ENCODE assay signal across 7 mouse cellular contexts in the genomic region with DNA sequence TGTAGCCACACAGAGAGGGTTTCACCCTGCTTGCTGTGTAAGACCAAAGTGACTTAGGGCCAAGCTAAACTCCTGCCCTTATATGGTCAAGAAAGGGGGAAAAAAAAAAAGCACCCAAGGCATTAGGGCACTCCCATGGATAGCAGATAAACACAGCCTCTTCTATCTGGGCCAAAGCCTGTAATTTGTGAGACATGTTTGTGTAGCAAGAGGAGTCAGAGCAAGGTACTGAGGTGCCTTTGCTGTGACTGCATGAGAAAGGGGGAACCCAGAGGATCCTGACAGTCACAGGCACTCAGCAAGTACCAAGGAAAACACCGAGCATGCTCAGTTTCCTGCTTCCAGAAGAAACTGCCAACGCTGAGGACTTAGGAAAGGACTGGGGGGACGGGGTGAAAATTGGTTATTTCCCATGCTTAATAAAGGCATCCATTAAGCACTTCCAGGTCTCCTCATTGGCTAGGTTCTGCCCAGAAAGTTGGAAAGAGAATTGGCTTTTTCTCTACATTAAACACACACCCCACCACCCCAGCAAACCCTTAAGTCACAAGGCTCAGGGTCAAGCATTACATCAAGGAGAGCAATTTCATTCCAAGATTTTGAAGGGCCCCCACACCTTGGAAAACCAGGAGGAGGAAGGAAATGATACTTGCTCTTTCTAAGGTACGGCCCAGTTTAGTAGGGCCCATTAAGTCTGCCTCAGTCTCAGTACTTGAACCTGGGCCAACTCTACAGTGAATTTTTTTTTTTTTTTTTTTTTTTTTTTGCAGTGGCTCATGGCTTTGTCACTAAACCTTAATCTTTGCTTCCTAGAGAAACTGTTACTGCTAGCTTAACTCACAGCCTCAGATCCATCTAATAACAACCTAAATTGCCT. TPM values are rescaled to one million over a fixed set of nuclear protein-coding genes. Genes with fewer than 3 reads are reported as not detected.
DNase-seq lines count a peak whose midpoint lies in the region; ATAC-seq and TF ChIP-seq lines count a peak whose summit lies in the region.

No protein-coding gene starts in this region.

- no peaks in the 10 kb centered on the region for H3K27me3 ChIP-seq in heart, embryonic 15.5 days
- peaks cover 20% of the 10 kb centered on the region for H3K27me3 ChIP-seq in liver, embryonic 15.5 days
- no peaks in the 10 kb centered on the region for H3K27me3 ChIP-seq in stomach, postnatal 0 days (ENCODE audit: control insufficient read depth, insufficient read depth, low read length)

- H3K9ac ChIP-seq in ES-E14 (ENCODE audit: insufficient read depth, low read depth, low read length, poor library complexity, severe bottlenecking), result no peak overlapping the region; the same call in 1 of the 2 replicates
- H3K9ac ChIP-seq in heart, embryonic 15.5 days, result peak overlapping the region; percentile 50
- peak overlapping the region; percentile 91 for H3K9ac ChIP-seq in liver, embryonic 15.5 days
- H3K9ac ChIP-seq in stomach, postnatal 0 days (ENCODE audit: low read length), result peak overlapping the region; percentile 56

- peak overlapping the region; percentile 75 for H3K4me2 ChIP-seq in heart, embryonic 15.5 days
- H3K4me2 ChIP-seq in liver, embryonic 15.5 days, result peak overlapping the region; percentile 70
- peak overlapping the region; percentile 69 for H3K4me2 ChIP-seq in stomach, postnatal 0 days (replicated peaks; ENCODE audit: low read depth)

- no peak for TF ChIP-seq CTCF in stomach, postnatal 0 days (IDR thresholded peaks at IDR 0.05; ENCODE audit: low read depth)

- no peak for ATAC-seq in heart, embryonic 15.5 days (replicated peaks; ENCODE audit: insufficient number of reproducible peaks, insufficient read depth, low FRiP score, low read depth)
- ATAC-seq in liver, embryonic 15.5 days (ENCODE audit: insufficient read depth), result peak; percentile 13
- ATAC-seq in stomach, postnatal 0 days (ENCODE audit: low FRiP score, low TSS enrichment), result 0 out of 2 replicates have a peak, but pooled peaks have one; percentile 2
- no peak for ATAC-seq in cerebellum, adult (ENCODE audit: insufficient number of reproducible peaks, low FRiP score, low TSS enrichment)

- 27% methylated on average over 4 of the region's 4 CpGs for WGBS in heart, embryonic 15.5 days
- WGBS in liver, embryonic 15.5 days (ENCODE audit: insufficient replicate concordance), result 33% methylated on average over 4 of the region's 4 CpGs
- 15% methylated on average over 4 of the region's 4 CpGs for WGBS in stomach, postnatal 0 days

- peaks cover 13 to 14% of the 10 kb centered on the region in 2 experiments for H3K4me1 ChIP-seq in ES-E14 (ENCODE audit: control insufficient read depth in 2 of 2, insufficient read depth in 2 of 2, low read length in 2 of 2, poor library complexity in 1 of 2)
- H3K4me1 ChIP-seq in heart, embryonic 15.5 days (replicated peaks), result peaks cover 65% of the 10 kb centered on the region
- peaks cover 68% of the 10 kb centered on the region for H3K4me1 ChIP-seq in liver, embryonic 15.5 days (replicated peaks)
- peaks cover 9% of the 10 kb centered on the region; the same call in 1 of the 2 replicates for H3K4me1 ChIP-seq in stomach, postnatal 0 days (replicated peaks; ENCODE audit: control insufficient read depth, insufficient read depth)

- in situ Hi-C loops in ES-E14 (cut with MboI; ENCODE audit: low sequenced_read_pairs in 2 of 2, unreplicated experiment in 2 of 2), result no loop called here

- H3K27ac ChIP-seq in ES-E14 (ENCODE audit: insufficient read depth, low read depth, low read length, poor library complexity, severe bottlenecking), result no peak overlapping the region
- H3K27ac ChIP-seq in heart, embryonic 15.5 days, result peak overlapping the region; percentile 99
- peak overlapping the region; percentile 98 for H3K27ac ChIP-seq in liver, embryonic 15.5 days (replicated peaks)
- H3K27ac ChIP-seq in stomach, postnatal 0 days (replicated peaks), result peak overlapping the region; percentile 85

- H3K9me3 ChIP-seq in ES-E14 (ENCODE audit: control insufficient read depth, insufficient read depth, low read depth, low read length), result no peaks in the 10 kb centered on the region
- H3K9me3 ChIP-seq in heart, embryonic 15.5 days (replicated peaks), result no peaks in the 10 kb centered on the region
- H3K9me3 ChIP-seq in liver, embryonic 15.5 days (replicated peaks), result no peaks in the 10 kb centered on the region
- no peaks in the 10 kb centered on the region for H3K9me3 ChIP-seq in stomach, postnatal 0 days (ENCODE audit: control insufficient read depth, low read length)

- no peak for TF ChIP-seq EP300 in stomach, postnatal 0 days (optimal IDR thresholded peaks at IDR 0.05)

- peak; percentile 20 for DNase-seq in A20 (ENCODE audit: low read depth, low spot score)
- DNase-seq in ES-E14 (ENCODE audit: low read depth, low spot score), result no peak
- peak; percentile 38 for DNase-seq in stomach, postnatal 0 days (ENCODE audit: low spot score)
- no peak for DNase-seq in cerebellum, postnatal 4 days (ENCODE audit: low spot score in 2 of 2)

- H3K36me3 ChIP-seq in ES-E14 (ENCODE audit: control insufficient read depth, insufficient read depth, low read length, poor library complexity, severe bottlenecking), result peaks cover 3% of the 10 kb centered on the region
- peaks cover 30% of the 10 kb centered on the region for H3K36me3 ChIP-seq in heart, embryonic 15.5 days
- peaks cover 11% of the 10 kb centered on the region for H3K36me3 ChIP-seq in liver, embryonic 15.5 days (replicated peaks)
- peaks cover 6% of the 10 kb centered on the region for H3K36me3 ChIP-seq in stomach, postnatal 0 days (ENCODE audit: control insufficient read depth, insufficient read depth, low read length)

- H3K4me3 ChIP-seq in ES-E14 (ENCODE audit: insufficient read depth in 1 of 2, low read depth in 1 of 2, low read length in 2 of 2, poor library complexity in 1 of 2, severe bottlenecking in 1 of 2), result no peak overlapping the region
- H3K4me3 ChIP-seq in heart, embryonic 15.5 days, result peak overlapping the region; percentile 61
- peak overlapping the region; percentile 87 for H3K4me3 ChIP-seq in liver, embryonic 15.5 days (replicated peaks)
- peak overlapping the region; percentile 86 for H3K4me3 ChIP-seq in stomach, postnatal 0 days (ENCODE audit: low read depth, low read length)

TF ChIP-seq in ES-E14, 5 proteins besides CTCF, POLR2A, EP300 and RAD21:
- no peak for TF ChIP-seq HCFC1 (IDR thresholded peaks at IDR 0.05; ENCODE audit: borderline replicate concordance, insufficient read depth, low read length)
- peak; percentile 76 for TF ChIP-seq ZNF384 (IDR thresholded peaks at IDR 0.05; ENCODE audit: low read depth, low read length)

RNA-seq across cellular contexts. Expression of a gene that starts 8.0 kb away (rescaled TPM):
- total RNA-seq in ES-E14 (2012; rRNA removed), result 484 and 860 TPM in 2 replicates
- polyA plus RNA-seq in heart, embryonic 15.5 days (2015; fragmentation: Nextera tagmentation; extraction: Ambion mirVana), result 3,993 and 5,392 TPM in 2 replicates
- 117 and 136 TPM in 2 replicates for polyA plus RNA-seq in liver, embryonic 15.5 days (2015; fragmentation: Nextera tagmentation; extraction: Ambion mirVana)
- 1,738 and 2,538 TPM in 2 replicates for polyA plus RNA-seq in stomach, postnatal 0 days (2015; fragmentation: Nextera tagmentation; extraction: Ambion mirVana)

Comparison
In these comparisons a context has a peak if more than half of its experiments do, and no peak if none do; other contexts are left out.
1. DNase-seq: peak in A20 (single experiment) and stomach, postnatal 0 days (single experiment); none in ES-E14 (single experiment) and cerebellum, postnatal 4 days (0 of 2).
2. H3K4me3 ChIP-seq: peak in heart, embryonic 15.5 days (single experiment), liver, embryonic 15.5 days (single experiment) and stomach, postnatal 0 days (single experiment); none in ES-E14 (0 of 2).
3. ATAC-seq: peak in liver, embryonic 15.5 days (single experiment) and stomach, postnatal 0 days (single experiment); none in heart, embryonic 15.5 days (single experiment) and cerebellum, adult (single experiment).
4. RNA of a gene that starts 8.0 kb away (polyA plus RNA-seq): 3,993 to 5,392 TPM in heart, embryonic 15.5 days and 1,738 to 2,538 TPM in stomach, postnatal 0 days; 117 to 136 TPM in liver, embryonic 15.5 days; every median in the first group is over 10 times any median in the second.
5. Peak in every context shown above with its lines, with median percentiles within 50 percentile points of each other: H3K4me2 ChIP-seq.